Mouse (Mus musculus) mammary gland, adult 2 months (tissue): ENCODE data around the gene Lrch4. TPM values are rescaled to one million over a fixed set of nuclear protein-coding genes. Genes with fewer than 3 reads are reported as not detected.

ENCODE experiments used
- polyA plus RNA-seq: library from polyadenylated mRNA; depleted of rRNA; stranded (reverse); fragments of >200 nt; gene quantifications from 2 replicates; pipeline ENCODE4 v1.2.3, GENCODE M21; 2012; ENCODE audit warnings: low replicate concordance; rRNA removed

The Lrch4 gene
- 119 and 157 TPM in 2 replicates for polyA plus RNA-seq

GRCm38 (mm10) chr5:137628498-137629305 is at the start of gene Lrch4, which contains the start of the genes Fbxo24 and Gm20605:
Gene Lrch4, plus strand, starts transcription at chr5:137629121.
Gene Fbxo24, minus strand, starts transcription at chr5:137629002.
Gene Gm20605, plus strand, starts transcription at chr5:137629175.

GRCm38 (mm10) chr5:137600619-137601364 is 28.1 kb upstream of the Lrch4 start, which contains the start of gene Mospd3:
Gene Mospd3, minus strand, starts transcription at chr5:137601058.

GRCm38 (mm10) chr5:137613550-137613949 is 15.4 kb upstream of the Lrch4 start, which contains the start of gene Pcolce:
Gene Pcolce, minus strand, starts transcription at chr5:137613784.

GRCm38 (mm10) chr5:137641054-137641453 is 12.1 kb downstream of the Lrch4 start, which contains the start of gene Sap25:
Gene Sap25, plus strand, starts transcription at chr5:137641334.

GRCm38 (mm10) chr5:137645652-137646091 is 16.8 kb downstream of the Lrch4 start, which contains the start of gene Irs3:
Gene Irs3, minus strand, starts transcription at chr5:137645714.

GRCm38 (mm10) chr5:137684294-137685123 is 55.6 kb downstream of the Lrch4 start, which contains the start of gene Agfg2:
Gene Agfg2, minus strand, starts transcription at chr5:137684726.

Other genes with a start within 250 kb of the Lrch4 start
- gene Zan, start 152.1 kb upstream of the Lrch4 start, polyA plus RNA-seq: 0.04 TPM in 2 replicates
- gene Pop7, start 126.6 kb upstream of the Lrch4 start, polyA plus RNA-seq: 34.5 and 48.0 TPM in 2 replicates
- 26.1 and 49.9 TPM in 2 replicates for gene Gigyf1, start 110.6 kb upstream of the Lrch4 start, polyA plus RNA-seq
- gene Epo, start 95.9 kb upstream of the Lrch4 start, polyA plus RNA-seq: not detected in 2 replicates
- gene Gnb2, start 95.6 kb upstream of the Lrch4 start, polyA plus RNA-seq: 1,024 and 1,186 TPM in 2 replicates
- 0.03 and 0.16 TPM in 2 replicates for gene Actl6b, start 75.6 kb upstream of the Lrch4 start, polyA plus RNA-seq
- gene Tfr2, start 59.3 kb upstream of the Lrch4 start, polyA plus RNA-seq: 4.6 and 7.3 TPM in 2 replicates
- gene Mospd3, start 28.1 kb upstream of the Lrch4 start, polyA plus RNA-seq: 96.4 and 211 TPM in 2 replicates
- gene Pcolce, start 15.3 kb upstream of the Lrch4 start, polyA plus RNA-seq: 195 and 196 TPM in 2 replicates
- gene Fbxo24, start 119 bp upstream of the Lrch4 start, polyA plus RNA-seq: 0.53 and 0.63 TPM in 2 replicates
- 20.1 and 68.7 TPM in 2 replicates for gene Gm20605, start 54 bp downstream of the Lrch4 start, polyA plus RNA-seq
- gene Sap25, start 12.2 kb downstream of the Lrch4 start, polyA plus RNA-seq: 193 and 262 TPM in 2 replicates
- 34.2 and 68.9 TPM in 2 replicates for gene Irs3, start 16.6 kb downstream of the Lrch4 start, polyA plus RNA-seq
- gene Agfg2, start 55.6 kb downstream of the Lrch4 start, polyA plus RNA-seq: 28.7 and 51.6 TPM in 2 replicates
- gene Nyap1, start 112.5 kb downstream of the Lrch4 start, polyA plus RNA-seq: 2.0 and 4.7 TPM in 2 replicates
- gene Tsc22d4, start 116.6 kb downstream of the Lrch4 start, polyA plus RNA-seq: 106 and 238 TPM in 2 replicates
- 26.9 and 69.4 TPM in 2 replicates for gene Ppp1r35, start 149.7 kb downstream of the Lrch4 start, polyA plus RNA-seq
- gene Mepce, start 158.5 kb downstream of the Lrch4 start, polyA plus RNA-seq: 33.1 and 36.6 TPM in 2 replicates
- 1.1 and 2.3 TPM in 2 replicates for gene Zcwpw1, start 158.7 kb downstream of the Lrch4 start, polyA plus RNA-seq
- gene Pilra, start 207.2 kb downstream of the Lrch4 start, polyA plus RNA-seq: 3.9 and 13.9 TPM in 2 replicates
- 3.8 and 10.5 TPM in 2 replicates for gene Pilrb1, start 229.0 kb downstream of the Lrch4 start, polyA plus RNA-seq
- 5.4 and 12.5 TPM in 2 replicates for gene Pilrb2, start 242.7 kb downstream of the Lrch4 start, polyA plus RNA-seq